Mouse (Mus musculus): Measurements from ENCODE around the gene Macf1. TPM values are rescaled to one million over a fixed set of nuclear protein-coding genes. Genes with fewer than 3 reads are reported as not detected.
"Not testable (repeated sequence)": the region's sequence is repeated elsewhere in the genome, so short reads cannot be mapped to it uniquely, and the experiment has no call there.

Gene Macf1
- total RNA-seq, 1 experiment from 2014 or later: 193 TPM

DNA sequence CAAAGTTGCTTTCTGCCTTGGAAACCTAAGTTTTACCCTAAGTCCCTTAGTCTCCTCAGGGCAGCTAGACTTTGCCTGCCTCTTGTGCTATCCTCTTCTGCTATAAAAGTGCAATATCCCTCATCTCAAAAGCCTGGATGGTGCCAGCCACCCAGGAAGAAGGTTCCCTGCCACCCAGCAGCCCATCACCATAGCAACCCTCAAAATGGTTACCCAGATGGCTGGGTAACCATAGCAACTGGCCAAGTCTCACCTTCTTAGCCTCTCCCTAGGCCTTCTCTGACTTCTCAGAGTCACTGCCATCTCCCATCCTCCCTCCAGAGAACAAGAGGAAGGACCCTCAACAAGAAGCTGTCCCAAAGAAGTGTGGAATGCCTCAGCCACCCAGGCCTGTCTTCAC lies 13.6 kb downstream of the Macf1 start:
- no peak for DNase-seq

DNA sequence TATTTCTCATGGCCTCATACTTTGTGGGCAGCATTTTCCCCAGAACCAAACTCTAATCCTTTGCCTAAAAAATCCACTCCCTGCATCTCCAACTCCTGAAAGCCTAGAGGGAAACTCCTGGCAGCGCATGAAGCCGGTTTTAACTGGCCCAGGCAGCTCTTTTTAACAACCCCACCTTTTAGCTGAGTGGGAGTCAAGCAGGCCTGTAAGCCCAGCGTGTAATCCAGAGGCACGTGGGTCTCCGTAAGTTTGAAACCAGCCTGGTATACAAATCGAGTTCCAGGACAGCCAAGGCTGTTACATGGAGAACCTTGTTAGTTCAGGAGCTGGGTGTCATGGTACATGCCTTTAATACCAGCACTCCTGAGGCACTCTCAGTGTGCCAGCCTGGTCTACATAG lies 14.5 kb downstream of the Macf1 start:
- DNase-seq: no peak

DNA sequence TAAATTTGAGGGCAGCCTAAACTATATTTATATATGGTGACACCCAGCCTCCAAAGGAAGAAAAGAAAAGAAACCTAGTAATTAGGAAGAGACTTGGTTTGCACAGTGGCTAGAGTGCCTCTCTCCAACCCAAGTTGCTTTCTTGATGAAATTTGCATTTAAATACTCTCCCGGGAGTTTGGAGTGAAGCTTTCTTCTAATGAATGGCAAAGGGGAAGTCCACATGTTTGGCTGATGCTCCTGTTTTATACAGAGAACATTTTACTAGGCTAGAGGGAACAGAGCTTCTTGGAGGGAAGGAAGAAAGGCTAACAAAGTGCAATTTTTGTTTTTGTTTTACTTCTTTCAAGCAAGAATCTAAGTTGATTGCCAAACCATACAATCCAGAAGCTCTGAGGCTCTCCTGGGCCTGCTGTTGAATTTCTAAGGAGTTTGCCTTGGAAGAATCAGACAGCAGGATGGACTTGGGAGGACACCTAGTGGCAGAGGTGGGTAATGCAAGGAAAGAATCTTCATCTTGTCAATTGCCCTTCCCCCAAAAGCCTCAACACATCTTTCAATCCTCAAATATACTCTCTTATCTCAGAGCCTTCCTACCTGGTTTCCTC lies 16.8 kb downstream of the Macf1 start:
- DNase-seq: peak; percentile 86

DNA sequence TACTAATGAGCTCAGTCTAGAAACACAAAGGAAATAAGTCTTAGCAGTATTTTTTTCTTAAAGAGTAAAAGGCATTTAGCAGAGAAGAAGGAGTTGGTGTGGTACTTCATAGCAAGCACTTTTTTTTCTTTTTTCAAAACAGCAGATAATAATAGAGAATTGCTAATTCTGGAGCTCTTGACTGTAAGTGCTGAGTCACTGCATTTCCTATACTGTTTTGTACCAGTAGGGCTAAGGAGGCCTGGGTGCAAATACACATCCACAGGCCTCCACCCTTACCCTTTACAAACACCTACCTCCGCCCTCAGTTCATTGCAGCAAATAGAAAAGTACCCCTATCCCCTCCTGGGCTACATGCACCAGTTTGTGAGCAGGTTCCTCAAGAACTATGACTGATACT lies 17.6 kb downstream of the Macf1 start:
- DNase-seq: no peak

DNA sequence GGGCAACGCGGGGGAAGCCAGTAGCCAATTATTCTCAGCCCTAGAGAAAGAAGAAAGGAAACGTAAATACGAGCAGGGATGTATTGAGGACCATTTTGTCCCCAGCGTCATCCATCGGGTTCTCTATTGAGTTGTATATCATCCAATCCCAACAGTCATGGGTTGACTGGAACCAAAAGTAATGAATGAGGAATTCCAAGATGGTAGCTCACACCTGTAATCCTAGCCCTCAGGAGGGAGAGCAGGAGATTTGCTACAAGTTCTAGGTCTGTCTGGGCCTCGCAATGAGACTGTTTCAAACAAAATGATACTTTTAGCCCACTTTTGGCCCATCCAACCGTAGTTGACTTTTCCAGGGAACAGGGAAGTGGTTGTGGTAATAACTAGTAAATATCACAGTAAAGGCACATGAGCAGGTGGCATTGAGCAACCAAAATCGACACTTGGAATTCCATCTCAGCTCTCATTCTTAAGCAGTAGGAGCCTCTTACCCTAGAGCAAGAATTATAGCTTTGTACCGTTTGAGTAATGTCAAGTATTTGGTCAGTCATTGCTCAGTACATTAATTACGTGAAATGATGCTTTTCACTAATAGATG lies 18.4 kb downstream of the Macf1 start:
- no peak for DNase-seq

DNA sequence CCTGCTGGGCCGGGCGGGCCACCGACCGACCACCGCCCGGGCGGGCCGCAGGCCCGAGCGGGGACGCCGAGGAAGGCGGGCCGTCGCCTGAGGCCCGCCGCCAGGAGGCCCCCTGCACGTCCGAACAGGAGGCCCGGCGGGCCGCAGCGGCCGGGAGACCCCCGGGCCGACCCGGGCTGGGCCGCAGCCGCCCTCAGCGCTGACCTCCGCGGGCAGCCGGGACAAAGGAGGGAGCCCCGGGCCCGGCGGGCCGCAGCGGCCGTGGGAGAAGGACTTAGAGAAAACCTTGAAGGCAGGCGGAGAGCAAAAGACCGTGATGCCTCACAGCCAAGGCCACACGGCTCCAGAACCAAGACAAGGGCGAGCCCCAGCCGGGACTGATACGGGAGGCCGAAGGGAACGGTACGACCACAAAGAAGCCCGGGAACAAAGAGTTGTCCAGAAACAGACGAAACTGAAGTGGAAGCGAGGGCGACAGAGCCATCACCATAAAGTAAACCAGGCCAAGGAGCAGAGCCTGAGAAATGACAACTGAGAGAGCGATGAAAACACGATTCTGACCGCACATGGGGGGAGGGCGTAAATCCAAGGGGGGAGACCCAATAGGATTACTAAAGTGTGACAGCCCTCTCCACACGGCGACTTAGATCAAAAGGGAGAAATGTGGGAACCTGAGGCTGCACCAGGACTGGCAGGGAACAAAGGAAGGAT lies 19.1 kb downstream of the Macf1 start:
- peak; percentile 81 for DNase-seq

DNA sequence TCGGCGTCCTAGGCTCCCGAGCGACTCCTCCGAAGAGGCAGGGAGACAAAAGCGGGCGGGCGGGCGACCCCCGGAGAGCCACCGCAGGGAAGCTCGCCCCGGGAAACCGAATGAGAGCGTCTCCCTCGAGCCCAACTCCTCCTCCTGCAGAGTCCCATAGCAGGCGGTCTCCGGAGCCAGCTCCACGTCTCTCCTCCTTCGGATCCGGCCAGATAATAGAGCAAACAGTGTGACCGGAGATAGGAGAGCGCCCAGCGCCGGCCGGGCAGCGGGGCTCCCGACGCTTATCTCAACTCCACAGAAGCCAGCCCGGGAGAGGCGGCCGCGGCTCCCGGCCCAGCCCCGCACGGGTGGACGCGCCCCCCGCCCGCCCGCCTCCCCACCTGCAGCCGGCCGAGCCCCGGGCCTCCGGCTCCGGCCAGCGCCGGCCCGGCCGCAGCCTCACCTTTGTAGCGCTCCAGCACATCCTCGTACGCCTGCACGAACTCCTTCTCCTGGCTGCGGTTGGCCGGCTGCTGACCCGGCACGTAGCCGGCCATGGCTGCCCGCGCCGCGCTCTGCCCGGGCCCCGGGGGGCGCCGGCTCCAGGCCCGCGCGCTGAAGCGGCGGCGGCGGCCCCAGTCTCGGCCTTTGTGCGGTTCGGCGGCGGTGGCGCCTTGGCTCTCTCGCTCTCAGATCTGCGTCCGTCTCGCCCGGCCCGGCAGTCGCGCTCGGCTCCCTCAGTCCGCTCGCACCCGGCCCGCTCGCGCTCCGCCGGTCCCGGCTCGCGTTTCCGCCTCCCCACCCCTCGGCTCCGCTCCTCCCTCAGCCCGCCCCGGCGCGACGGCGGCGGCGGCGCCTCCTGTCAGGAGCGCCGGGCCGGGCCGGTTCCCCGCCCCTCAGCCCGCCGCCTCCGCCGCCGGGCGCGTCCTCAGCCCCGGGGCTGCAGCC lies 19.9 kb downstream of the Macf1 start:
- DNase-seq: peak; percentile 89

DNA sequence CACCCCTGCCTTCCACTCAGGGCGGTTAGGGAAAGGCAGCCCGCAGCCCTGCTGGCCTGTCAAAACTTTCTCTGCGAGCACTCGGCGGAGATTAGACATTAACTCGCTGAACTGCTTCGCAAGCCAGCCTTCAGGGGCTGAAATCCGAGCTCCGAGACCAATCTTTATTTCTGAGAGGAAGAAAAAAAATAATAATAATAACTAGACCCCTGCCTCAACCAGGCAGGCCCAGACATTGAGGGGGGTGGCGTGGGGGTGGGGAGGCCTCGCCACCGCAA lies 20.5 kb downstream of the Macf1 start:
- peak; percentile 63 for DNase-seq

DNA sequence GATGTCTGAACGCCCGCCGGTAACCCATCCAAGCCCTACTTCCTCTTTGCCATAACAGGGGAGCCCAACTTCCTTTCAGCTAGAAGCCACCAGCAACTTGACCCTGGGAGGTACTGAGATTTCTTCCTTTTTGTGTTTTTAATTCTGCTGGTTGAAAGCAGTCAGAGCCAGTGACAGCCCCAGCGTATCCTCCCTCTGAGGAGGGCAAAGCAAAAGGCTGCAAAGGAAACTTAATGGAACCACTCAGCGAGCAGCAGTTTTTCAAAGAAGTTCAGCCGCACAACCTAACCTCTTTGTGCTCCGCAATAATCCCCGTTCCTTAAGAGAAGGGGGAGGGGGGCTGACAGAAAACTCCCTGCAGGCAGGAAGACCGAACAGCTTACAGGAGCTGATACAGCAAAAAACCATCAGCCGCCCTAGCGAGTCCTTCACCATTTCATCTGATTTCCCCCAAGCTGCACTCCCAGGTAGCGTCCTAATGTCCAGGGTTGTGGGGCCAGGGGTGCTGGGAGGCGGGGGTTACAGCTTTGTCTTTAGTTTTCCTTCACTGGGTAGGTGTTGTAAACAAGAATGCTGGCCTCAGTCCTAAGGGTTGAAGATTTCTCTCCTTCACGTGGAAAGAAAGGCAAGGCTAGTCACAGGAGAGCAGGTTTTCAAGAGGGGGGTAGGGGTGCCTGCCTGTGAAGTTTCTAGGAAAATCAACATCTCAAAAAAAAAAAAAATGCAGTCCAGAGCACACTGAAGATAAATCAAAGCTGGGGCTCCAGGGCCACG lies 21.1 kb downstream of the Macf1 start:
- peak; percentile 29 for DNase-seq

DNA sequence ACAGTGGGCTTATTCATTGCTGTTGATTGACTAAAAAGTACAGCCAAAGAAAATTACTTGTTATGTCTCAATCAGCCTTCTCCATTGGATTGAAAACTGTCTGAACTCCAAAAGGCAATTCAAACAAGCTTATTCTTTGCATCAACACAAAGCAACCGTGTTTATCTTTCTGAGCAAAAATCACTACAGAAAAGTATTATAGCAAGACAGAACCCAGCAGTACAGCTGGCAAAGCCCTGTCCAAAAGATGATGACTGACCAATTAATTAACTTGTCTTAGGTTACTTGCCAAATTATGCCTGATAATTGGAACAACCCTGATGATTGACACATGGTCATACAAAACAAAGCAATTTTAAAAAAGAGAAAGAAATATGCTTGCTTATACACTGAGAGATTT lies 26.0 kb downstream of the Macf1 start:
- DNase-seq: no peak

DNA sequence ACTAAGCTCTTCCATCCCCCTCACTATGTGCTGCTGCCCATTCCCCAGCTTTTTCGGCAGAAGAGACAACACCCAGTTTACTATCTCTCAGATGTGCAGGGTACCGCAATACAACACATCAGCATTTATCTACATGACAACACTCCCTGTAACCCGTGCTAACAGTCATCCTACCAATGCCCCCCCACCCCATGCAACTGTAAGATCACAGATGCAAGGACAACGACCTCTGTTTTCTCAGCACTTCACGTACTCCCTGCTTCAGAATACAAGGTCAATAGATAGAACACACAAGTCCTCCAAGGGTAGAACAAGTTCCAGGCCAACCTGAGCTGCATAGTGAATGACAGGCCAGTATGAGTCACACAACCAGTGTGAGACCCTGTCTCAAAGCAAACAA lies 28.9 kb downstream of the Macf1 start:
- no peak for DNase-seq

DNA sequence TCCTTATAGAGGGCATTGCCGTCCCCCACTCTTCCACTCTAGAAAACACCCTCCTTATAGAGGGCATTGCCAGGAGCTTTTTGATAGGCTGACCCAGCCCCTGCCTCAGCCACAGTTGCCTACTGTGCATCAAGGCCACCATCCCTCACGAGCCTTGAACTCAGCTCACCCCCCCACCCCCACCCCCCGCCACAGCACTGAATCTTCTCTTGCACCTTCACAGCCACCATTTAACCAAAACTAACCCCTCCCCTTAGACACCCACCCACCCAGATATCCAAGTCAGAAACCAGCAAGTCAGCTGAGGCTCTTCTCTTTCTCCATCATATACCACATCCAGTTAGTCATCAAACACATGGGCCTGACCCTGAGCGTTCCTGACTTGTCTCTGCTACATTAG lies 29.6 kb downstream of the Macf1 start:
- DNase-seq: no peak

DNA sequence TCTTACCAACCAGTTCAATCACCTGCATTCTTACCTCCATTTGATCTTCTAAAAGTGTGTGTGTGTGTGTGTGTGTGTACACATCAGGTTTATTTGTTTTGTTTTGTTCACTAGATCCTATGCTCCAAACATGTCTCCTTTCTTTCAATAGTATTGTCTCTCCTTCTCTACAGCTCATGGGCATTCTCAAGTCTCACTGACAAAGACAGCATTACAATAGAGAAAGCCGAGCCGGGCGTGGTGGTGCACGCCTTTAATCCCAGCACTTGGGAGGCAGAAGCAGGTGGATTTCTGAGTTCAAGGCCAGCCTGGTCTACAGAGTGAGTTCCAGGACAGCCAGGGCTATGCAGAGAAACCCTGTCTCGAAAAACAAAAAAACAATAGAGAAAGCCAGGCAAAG lies 30.7 kb downstream of the Macf1 start:
- not testable (repeated sequence) for DNase-seq

DNA sequence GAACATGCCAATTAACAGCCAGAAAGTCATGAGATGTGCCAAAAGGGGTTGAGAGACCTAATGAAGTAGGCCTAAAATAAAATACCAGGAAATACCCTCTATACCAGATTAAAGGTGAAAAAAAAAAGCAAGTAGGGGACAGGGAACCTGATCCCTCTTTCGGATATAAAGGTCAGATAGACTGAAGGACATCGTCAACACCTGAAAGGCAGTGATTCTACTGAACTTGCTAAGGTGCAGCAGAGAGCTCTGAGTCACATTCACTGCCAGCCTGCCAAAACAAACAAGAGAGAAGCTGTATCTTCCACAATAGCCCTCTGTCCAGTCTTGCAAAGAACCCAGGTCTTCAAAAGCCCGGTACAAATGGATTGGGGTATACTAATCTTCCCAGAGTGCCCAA lies 32.0 kb downstream of the Macf1 start:
- no peak for DNase-seq

DNA sequence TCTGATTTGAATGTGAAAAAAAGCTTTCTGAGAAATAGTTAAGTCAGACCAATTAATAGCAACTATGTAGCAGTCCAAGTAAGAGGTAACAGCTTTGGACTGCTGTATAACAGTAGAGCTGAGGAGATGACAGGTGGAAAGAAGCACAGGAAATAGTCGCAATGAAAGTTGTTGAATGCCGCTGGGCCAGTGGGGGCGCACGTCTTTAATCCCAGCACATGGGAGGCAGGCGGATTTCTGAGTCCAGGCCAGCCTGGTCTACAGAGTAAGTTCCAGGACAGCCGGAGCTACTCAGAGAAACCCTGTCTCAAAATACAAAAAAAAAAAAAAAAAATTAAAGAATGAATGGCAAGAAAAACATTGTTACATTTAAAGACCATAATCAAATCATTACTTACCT lies 35.0 kb downstream of the Macf1 start:
- DNase-seq: no peak

DNA sequence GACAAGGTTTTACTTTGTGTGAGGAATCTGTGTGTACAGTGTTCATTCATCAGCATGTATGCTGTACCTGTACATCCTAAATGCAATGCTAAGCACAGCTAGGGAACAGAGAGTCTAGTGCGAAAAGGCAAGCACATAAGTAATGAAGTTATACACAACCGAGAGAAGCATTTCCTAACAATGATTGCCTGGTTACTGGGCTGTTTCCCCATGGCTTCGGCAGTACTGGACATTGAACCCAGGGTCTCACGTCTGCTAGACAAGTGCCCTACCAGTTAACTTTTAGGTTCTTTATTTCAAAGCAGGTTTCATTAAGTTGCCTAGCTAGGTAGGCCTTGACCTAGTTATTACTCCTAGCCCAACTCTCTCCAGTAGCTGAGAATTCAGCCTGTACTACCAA lies 36.5 kb downstream of the Macf1 start:
- DNase-seq: no peak

DNA sequence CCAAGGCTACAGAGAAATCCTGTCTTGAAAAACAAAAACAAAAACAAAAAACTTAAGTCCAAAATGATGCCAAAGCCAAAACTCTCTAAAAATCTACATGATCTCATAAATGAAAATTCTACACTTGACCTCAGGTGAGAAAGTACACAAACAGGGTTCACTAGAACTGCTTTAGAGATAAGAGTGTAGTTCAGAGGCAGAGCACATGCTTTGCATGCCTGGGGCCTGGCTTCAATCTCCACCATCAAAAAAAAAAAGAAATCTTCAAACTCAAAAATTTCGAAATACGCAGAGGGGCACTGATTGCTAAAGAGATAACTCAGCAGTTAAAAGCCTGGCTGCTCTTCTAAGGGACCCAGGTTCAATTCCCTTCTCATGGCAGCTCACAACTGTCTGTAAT lies 37.1 kb downstream of the Macf1 start:
- DNase-seq: no peak

DNA sequence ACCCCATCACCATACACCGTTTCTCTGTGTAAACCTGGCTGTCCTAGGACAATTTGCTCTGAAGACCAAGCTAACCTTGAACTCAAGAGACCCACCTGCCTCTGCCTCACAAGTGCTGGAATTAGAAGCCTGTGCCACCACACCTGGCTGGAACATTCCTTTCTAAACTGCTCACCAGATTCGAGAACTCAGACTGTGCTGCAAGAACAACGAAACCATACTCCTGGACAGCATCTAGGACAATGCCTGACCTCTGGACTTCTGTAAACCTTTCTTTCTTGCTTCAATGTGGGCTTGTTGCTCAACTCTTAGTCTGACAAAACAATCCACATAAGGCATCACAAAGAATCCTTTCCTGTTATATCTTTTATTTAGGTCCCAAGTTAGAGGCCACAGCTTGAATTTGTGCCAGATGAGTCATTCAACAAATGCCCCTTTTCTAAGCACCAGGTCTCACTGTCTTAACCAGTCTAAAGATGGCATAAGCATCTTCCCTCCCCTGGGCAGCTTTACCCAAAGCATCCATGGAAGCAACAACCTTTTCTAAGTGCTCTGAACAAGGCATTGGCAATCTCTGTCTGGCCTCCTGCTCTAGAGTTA lies 38.8 kb downstream of the Macf1 start:
- DNase-seq: no peak

DNA sequence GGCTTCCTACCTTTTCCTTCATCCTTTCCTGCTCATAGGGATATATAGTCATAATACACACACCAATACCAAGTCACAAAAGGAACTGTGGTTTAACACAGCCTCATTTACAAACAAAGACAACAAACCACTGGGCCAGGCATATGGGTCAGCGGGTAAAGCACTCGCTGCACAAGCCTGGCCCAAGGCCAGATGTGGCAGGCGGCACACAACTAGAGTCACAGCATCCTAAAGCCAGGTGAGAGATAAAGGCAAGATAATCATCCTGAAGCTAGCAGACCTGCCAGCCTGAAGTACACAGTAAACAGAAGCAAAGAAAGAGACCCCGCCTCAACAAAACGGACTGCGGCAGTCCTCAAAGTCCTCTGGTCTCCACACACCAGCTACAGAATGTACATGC lies 40.6 kb downstream of the Macf1 start:
- no peak for DNase-seq

DNA sequence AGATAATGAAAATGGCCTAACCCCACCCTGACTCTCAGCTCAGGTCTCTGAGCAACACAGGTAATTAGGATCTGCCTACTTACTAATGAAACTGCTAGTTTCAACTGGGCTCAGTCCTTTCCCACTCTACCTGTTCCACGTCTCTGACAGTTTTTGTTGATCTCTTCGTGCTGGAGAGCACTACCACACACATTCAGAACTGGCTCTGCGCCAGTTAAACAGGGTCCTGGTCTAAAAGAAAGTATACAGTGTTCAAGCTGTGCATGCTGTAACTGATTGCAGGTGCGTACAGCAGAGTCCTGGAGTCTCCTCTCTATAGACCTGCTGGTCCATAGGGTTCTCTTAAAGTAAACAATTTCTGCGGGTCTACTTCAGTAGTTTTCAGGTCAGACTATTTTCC lies 41.3 kb downstream of the Macf1 start:
- DNase-seq: no peak

DNA sequence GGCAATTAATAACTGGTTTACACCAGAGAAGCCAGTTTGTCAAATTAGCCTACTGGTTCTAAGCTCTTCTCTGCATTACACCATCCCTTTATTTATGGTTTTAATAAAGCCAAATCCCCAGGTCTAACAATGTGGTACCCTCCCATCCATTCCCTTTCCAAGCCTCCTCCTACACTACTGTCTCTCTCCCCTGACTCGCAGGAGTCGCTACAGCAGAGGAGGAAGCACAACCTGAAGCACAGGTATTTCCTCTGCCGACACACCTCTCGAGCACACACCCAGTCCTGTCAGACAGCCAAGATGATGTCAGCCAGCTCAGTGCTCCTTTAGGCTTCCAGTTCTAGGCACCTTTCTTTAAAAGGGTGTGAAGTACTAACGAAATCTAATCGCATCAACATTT lies 47.0 kb downstream of the Macf1 start:
- no peak for DNase-seq

DNA sequence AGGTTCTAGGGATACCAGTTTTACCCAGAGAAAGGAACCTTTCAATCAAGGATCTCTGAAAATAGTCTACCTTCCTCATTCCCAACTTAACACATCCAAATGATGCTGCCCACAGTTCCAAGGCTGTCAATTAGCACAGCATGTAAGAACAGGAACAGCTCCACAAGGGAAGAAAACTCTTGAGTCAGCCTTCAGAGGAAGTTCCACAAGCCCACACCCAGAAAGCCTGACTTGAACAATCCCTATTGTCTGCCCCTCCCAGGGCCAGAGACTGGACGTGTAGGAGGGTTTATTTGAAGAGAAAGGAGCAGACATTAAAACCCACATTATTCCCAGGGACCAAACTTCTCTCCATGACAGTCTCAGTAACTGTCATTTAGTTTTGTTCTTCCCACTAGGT lies 48.7 kb downstream of the Macf1 start:
- no peak for DNase-seq
